ENCODE assay signal across 10 mouse cellular contexts in genomic region chr11:88297526-88297925, GRCm38 (mm10). TPM values are rescaled to one million over a fixed set of nuclear protein-coding genes. Genes with fewer than 3 reads are reported as not detected.
DNase-seq lines count a peak whose midpoint lies in the region; ATAC-seq and TF ChIP-seq lines count a peak whose summit lies in the region.
"Had no signal": no experiment of that assay in that cellular context is flagged by ENCODE, and none has a peak within 500 bp of the region (broad histone marks: within the 10 kb centered on the region; RNA-seq: fewer than 3 reads in every experiment).

No protein-coding gene starts in this region.

- H3K4me3 ChIP-seq in lung, postnatal 0 days (ENCODE audit: low read depth, low read length) = no peak overlapping the region
- H3K4me3 ChIP-seq in cortical plate, adult 2 months (ENCODE audit: insufficient read depth, low read length) = no peak overlapping the region
- H3K4me3 ChIP-seq in thymus, adult 2 months (ENCODE audit: control insufficient read depth, insufficient read depth, low read length) = no peak overlapping the region
- H3K4me3 ChIP-seq: megakaryocyte, embryonic 14.5 days had no signal

- no peak for TF ChIP-seq EP300 in lung, postnatal 0 days (IDR thresholded peaks at IDR 0.05)

- WGBS in lung, postnatal 0 days = 57% methylated on average over 4 of the region's 4 CpGs
- WGBS in thymus, adult 2 months = 95% methylated on average over 4 of the region's 4 CpGs

- no peak for ATAC-seq in lung, postnatal 0 days

- DNase-seq in lung, postnatal 0 days (ENCODE audit: low spot score) = no peak
- DNase-seq in lung, postnatal 36 days = no peak
- DNase-seq in kidney, adult 9 months = peak; percentile 66
- DNase-seq in retina, postnatal 1 day = peak; percentile 67
- DNase-seq in thymus, adult 2 months = no peak
- DNase-seq in cerebellum, adult 11 months = no peak
- DNase-seq in urinary bladder, postnatal 4 days (ENCODE audit: low spot score in 2 of 2) = no peak

- no peaks in the 10 kb centered on the region for H3K36me3 ChIP-seq in lung, postnatal 0 days (ENCODE audit: insufficient read depth, low read length)
- H3K36me3 ChIP-seq in thymus, adult 2 months (ENCODE audit: control insufficient read depth, insufficient read depth, low read length) = no peaks in the 10 kb centered on the region

- H3K9me3 ChIP-seq in lung, postnatal 0 days (ENCODE audit: low read length) = no peaks in the 10 kb centered on the region

- H3K9ac ChIP-seq in lung, postnatal 0 days (replicated peaks; ENCODE audit: low read depth) = no peak overlapping the region

- no peak for TF ChIP-seq POLR2A in cortical plate, adult 2 months (IDR thresholded peaks at IDR 0.05; ENCODE audit: extremely low read depth, insufficient read depth, low read length)
- no peak for TF ChIP-seq POLR2A in thymus, adult 2 months (IDR thresholded peaks at IDR 0.05; ENCODE audit: control insufficient read depth, extremely low read depth, insufficient read depth, low read length, poor library complexity)

- H3K4me1 ChIP-seq in lung, postnatal 0 days (ENCODE audit: insufficient read depth, low read depth, low read length) = no peaks in the 10 kb centered on the region
- H3K4me1 ChIP-seq in cortical plate, adult 2 months (ENCODE audit: control insufficient read depth, insufficient read depth, low read length) = no peaks in the 10 kb centered on the region
- no peaks in the 10 kb centered on the region; the same call in 1 of the 2 replicates for H3K4me1 ChIP-seq in thymus, adult 2 months (replicated peaks; ENCODE audit: control insufficient read depth, insufficient read depth, low read length)

- H3K27ac ChIP-seq in lung, postnatal 0 days (ENCODE audit: low read length) = no peak overlapping the region
- H3K27ac ChIP-seq in cortical plate, adult 2 months (ENCODE audit: insufficient read depth, low read length) = no peak overlapping the region
- no peak overlapping the region for H3K27ac ChIP-seq in thymus, adult 2 months (ENCODE audit: control insufficient read depth, insufficient read depth, low read length)

- no peak overlapping the region for H3K4me2 ChIP-seq in lung, postnatal 0 days (replicated peaks; ENCODE audit: low read depth, low read length)

- H3K27me3 ChIP-seq in lung, postnatal 0 days (replicated peaks; ENCODE audit: insufficient read depth, low read length) = peaks cover 6% of the 10 kb centered on the region; the same call in 1 of the 2 replicates
- H3K27me3 ChIP-seq in thymus, adult 2 months (ENCODE audit: control insufficient read depth, insufficient read depth, low read length) = peaks cover 6% of the 10 kb centered on the region; the same call in 1 of the 2 replicates

- peak; percentile 45 for TF ChIP-seq CTCF in lung, postnatal 0 days (IDR thresholded peaks at IDR 0.05)
- 0 out of 2 replicates have a peak, but pooled peaks have one; percentile 15 for TF ChIP-seq CTCF in cortical plate, adult 2 months (IDR thresholded peaks at IDR 0.05; ENCODE audit: extremely low read depth, insufficient read depth, low read length)
- TF ChIP-seq CTCF in thymus, adult 2 months (IDR thresholded peaks at IDR 0.05; ENCODE audit: borderline replicate concordance, control insufficient read depth, extremely low read depth, insufficient read depth, low read length, poor library complexity) = no peak

RNA-seq across cellular contexts. Expression of gene Ccdc182, which starts 3.7 kb away (rescaled TPM):
- polyA plus RNA-seq in lung, postnatal 0 days (2015; fragmentation: Nextera tagmentation; extraction: Ambion mirVana) = not detected in 2 replicates
- polyA plus RNA-seq in cortical plate, adult 2 months (2012; rRNA removed) = not detected in 2 replicates
- not detected in 2 replicates for polyA plus RNA-seq in thymus, adult 2 months (2012; rRNA removed)
- polyA plus RNA-seq: spleen, adult 2 months had no signal

Comparison
In these comparisons a context has a peak if more than half of its experiments do, and no peak if none do; other contexts are left out.
1. DNase-seq: peak in kidney, adult 9 months (single experiment) and retina, postnatal 1 day (single experiment); none in lung, postnatal 0 days (single experiment), lung, postnatal 36 days (single experiment), thymus, adult 2 months (single experiment), cerebellum, adult 11 months (single experiment) and urinary bladder, postnatal 4 days (0 of 2).